Mouse (Mus musculus) spleen, embryonic (tissue): ENCODE data around the gene Cryba4.

Source experiments
- CTCF ChIA-PET: fragments of 350-600 bp; sonication (Branson Sonifier 250); formaldehyde crosslinking; loops from one replicate; lab custom pipeline; 2022; lab: Charles Lee

The Cryba4 gene

GRCm38 (mm10) chr5:112212711-112213264, 39.5 kb downstream of the Cryba4 start:
- CTCF ChIA-PET = interaction anchor here (0.6 kb wide), 1 partner anchor 267 kb away, joined by 3 read pairs; no protein-coding TSS in a partner anchor

- CTCF ChIA-PET = no interaction called here
These were observed 40.4 kb downstream of the Cryba4 start for GRCm38 (mm10) chr5:112211911-112212310.

- CTCF ChIA-PET = interaction anchor here (0.6 to 0.7 kb wide), 2 partner anchors 787 to 804 kb away, joined by 7 to 8 read pairs; no protein-coding TSS in a partner anchor
These were observed 42.2 kb downstream of the Cryba4 start for GRCm38 (mm10) chr5:112210104-112210503.

GRCm38 (mm10) chr5:112208321-112208720, 44.0 kb downstream of the Cryba4 start:
- CTCF ChIA-PET = no interaction called here

- CTCF ChIA-PET = no interaction called here
These were observed 45.6 kb downstream of the Cryba4 start for GRCm38 (mm10) chr5:112206543-112207255.

- CTCF ChIA-PET = no interaction called here
These were observed 52.7 kb downstream of the Cryba4 start for GRCm38 (mm10) chr5:112199656-112200055.
